Comparison of ENCODE assay signal across 24 mouse cellular contexts in genomic region chr10:110763416-110763815, GRCm38 (mm10).
"Had no signal": no experiment of that assay in that cellular context is flagged by ENCODE, and none has a peak within 500 bp of the region (broad histone marks: within the 10 kb centered on the region; RNA-seq: fewer than 3 reads in every experiment).

No protein-coding gene starts in this region.

- H3K4me1 ChIP-seq: heart, embryonic 12.5 days; intestine, embryonic 15.5 days; limb, embryonic 10.5 days; limb, embryonic 12.5 days; liver, embryonic 13.5 days had no signal

- H3K27me3 ChIP-seq: heart, embryonic 12.5 days; hindbrain, embryonic 12.5 days; intestine, embryonic 15.5 days; limb, embryonic 12.5 days; liver, embryonic 13.5 days had no signal

- H3K9ac ChIP-seq: heart, embryonic 12.5 days; hindbrain, embryonic 12.5 days; hindbrain, embryonic 14.5 days; intestine, embryonic 15.5 days; limb, embryonic 12.5 days; liver, embryonic 13.5 days had no signal

- H3K27ac ChIP-seq: gastrocnemius, adult 2 months; heart, adult 2 months; hindbrain, embryonic 10.5 days; hindbrain, embryonic 12.5 days; hindbrain, embryonic 14.5 days; intestine, embryonic 15.5 days; layer of hippocampus, adult 2 months; left cerebral cortex, adult 2 months; limb, embryonic 10.5 days; limb, embryonic 12.5 days; liver, embryonic 13.5 days had no signal

- DNase-seq: gastrocnemius, adult 2 months; gastrocnemius, postnatal 10 days; gastrocnemius, postnatal 25 days; heart, adult 2 months; heart, postnatal 10 days; heart, postnatal 4 days; kidney, adult 18-20 months; kidney, adult 8-10 months; kidney, postnatal 10 days; kidney, postnatal 4 days; liver; liver, embryonic 13.5 days had no signal

- H3K4me3 ChIP-seq: gastrocnemius, adult 2 months; heart, adult 2 months; heart, embryonic 12.5 days; hindbrain, embryonic 10.5 days; hindbrain, embryonic 12.5 days; intestine, embryonic 15.5 days; layer of hippocampus, adult 2 months; left cerebral cortex, adult 2 months; limb, embryonic 10.5 days; limb, embryonic 12.5 days; liver, embryonic 13.5 days had no signal

- ATAC-seq: hindbrain, embryonic 16.5 days; inflammation-experienced regulatory T-cells, adult 6 months; intestine, embryonic 15.5 days had no signal

- H3K4me2 ChIP-seq: heart, embryonic 12.5 days; hindbrain, embryonic 12.5 days; hindbrain, embryonic 14.5 days; intestine, embryonic 15.5 days; limb, embryonic 12.5 days; liver, embryonic 11.5 days; liver, embryonic 13.5 days had no signal

- H3K9me3 ChIP-seq: heart, embryonic 12.5 days; hindbrain, embryonic 12.5 days; intestine, embryonic 15.5 days; limb, embryonic 10.5 days; limb, embryonic 12.5 days; liver, embryonic 13.5 days had no signal
